Mouse (Mus musculus): ENCODE data around the gene Gm36176.
A peak's percentile ranks its signal among the peaks of the same experiment; 100 is the strongest.
"Not testable (repeated sequence)": the region's sequence is repeated elsewhere in the genome, so short reads cannot be mapped to it uniquely, and the experiment has no call there.

Gene Gm36176

GRCm38 (mm10) chr10:77846503-77846902 is at the start of gene Gm36176:
TSS of gene Gm36176 (plus strand) at chr10:77846803.
- no peak for DNase-seq (ENCODE audit: low spot score in 2 of 2)

- no peak for DNase-seq (ENCODE audit: low spot score in 2 of 2)
Measured at GRCm38 (mm10) chr10:77797677-77798076, 48.9 kb upstream of the Gm36176 start.

DNA sequence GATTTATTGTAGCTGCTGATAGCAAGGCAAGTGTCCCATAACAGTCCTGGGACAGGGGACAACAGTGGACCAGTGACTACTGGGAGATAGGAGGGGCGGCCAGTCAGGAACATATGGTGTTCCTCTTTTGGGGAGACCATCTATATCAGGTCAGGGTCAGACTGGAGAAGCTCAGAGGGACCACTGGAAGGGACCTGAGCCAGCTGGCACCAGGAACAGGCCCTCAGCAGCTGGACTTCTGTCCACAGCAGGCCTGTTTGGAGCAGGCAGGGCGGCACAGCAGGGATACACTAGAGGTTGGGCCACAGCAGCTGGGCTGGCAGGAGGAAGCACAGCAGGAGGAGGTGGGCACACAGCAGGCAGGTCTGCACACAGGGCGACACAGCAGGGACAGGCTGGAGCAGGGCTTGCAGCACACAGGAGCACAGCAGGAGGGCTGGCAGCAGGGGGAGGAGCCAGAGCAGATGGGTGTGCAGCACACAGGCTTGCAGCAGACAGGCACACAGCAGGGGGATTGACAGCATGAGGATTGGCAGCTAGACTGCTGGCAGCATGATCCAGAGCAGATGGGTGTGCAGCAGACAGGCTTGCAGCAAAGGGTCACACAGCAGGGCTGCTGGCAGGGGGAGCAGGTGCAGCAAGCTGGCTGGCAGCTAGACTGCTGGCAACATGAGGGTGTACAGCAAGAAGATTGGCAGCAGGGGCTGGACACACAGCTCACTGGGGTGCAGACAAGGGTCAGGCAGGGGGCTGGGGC is 48.3 kb upstream of the Gm36176 start:
- not testable (repeated sequence) for DNase-seq (ENCODE audit: low spot score in 2 of 2)

GRCm38 (mm10) chr10:77798921-77799508 is 47.6 kb upstream of the Gm36176 start, which contains the start of gene Gm19668:
TSS of gene Gm19668 (minus strand) at chr10:77799133.
- DNase-seq (ENCODE audit: low spot score in 2 of 2), result no peak

DNA sequence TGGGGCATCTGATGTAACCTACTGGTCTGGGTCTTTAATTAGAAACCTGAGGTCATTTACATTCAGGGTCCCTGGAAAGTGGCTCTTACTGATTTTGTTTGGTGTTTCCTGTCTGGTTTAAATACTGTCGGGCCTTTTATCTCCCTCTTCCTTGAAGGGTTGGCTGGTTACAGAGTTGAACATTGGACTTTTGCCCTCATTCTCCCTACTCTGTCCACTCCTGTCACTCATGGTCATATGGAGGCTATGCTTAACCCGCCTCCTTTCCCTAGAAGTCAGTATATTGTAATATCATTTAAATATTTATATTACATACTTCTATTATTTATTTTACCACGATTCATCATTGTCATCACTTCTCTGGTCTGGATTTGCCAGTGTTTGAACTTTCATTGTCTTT is 42.5 kb upstream of the Gm36176 start:
- no peak for DNase-seq (ENCODE audit: low spot score in 2 of 2)

GRCm38 (mm10) chr10:77811743-77812142 is 34.9 kb upstream of the Gm36176 start, which contains the start of gene Gm9507:
TSS of gene Gm9507 (minus strand) at chr10:77811843.
- no peak for DNase-seq (ENCODE audit: low spot score in 2 of 2)

DNA sequence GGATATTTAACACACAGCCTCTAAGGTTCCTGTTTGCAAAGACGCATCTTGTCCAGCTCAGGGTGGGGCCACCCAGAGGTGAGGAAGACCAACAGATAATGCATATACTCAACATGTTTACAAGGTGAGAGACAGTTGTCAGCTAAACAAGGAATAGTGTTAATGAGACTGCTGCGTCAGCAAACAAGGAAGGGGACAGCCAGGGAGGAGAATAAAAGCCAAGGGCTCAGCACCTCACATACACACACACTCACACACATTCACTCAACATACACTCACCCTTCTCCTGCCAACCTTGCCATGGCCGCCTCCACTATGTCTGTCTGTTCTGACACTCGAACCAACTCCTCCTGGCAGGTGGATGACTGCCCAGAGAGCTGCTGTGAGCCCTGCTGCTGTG is 32.2 kb upstream of the Gm36176 start, which contains the start of gene Gm2696:
TSS of gene Gm2696 (plus strand) at position 301 of the 400 bp plus-strand sequence.
- no peak for DNase-seq (ENCODE audit: low spot score in 2 of 2)

DNA sequence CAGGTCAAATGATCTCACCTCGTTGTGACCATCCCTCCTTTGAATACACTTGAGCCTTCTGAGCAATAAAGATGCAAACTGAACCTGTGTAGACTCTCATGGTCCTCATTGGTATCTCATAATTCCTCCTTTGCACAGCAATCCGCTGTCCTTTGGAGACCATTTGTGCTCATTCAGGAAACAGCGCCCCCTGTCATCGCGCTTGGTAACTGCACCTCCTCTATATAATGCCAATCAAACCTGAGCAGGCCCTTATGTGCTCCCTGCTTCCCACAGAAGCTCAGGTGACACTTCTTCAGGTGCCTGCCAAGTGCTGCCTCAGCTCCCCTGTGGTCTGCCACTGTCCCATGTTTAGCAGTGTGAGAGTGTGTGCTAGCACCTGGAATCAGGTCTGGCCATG is 31.1 kb upstream of the Gm36176 start:
- peak in 1 of 2 experiments; percentile 4 for DNase-seq (ENCODE audit: low spot score in 2 of 2)

GRCm38 (mm10) chr10:77818523-77818922 is 28.1 kb upstream of the Gm36176 start:
- DNase-seq (ENCODE audit: low spot score in 2 of 2), result no peak

- DNase-seq (ENCODE audit: low spot score in 2 of 2), result no peak
Measured at GRCm38 (mm10) chr10:77819203-77819602, 27.4 kb upstream of the Gm36176 start.

DNA sequence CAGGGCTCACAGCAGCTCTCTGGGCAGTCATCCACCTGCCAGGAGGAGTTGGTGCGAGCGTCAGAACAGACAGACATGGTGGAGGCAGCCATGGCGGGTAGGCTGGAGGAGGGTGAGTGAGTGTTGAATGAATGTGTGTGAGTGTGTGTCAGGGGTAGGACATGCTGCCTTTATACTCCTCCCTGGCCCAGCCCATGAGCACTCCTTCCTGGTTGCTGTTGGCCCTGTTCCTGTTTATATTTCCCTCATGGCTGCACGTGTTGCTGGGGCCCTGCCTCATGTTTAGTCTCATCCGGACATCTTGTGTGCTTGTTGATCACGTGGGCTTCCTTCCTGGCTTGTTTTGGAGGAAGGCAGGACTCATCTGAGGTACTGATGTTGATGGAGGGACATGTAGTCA is 19.7 kb upstream of the Gm36176 start, which contains the start of gene Krtap10-4:
TSS of gene Krtap10-4 (minus strand) at position 145 of the 400 bp plus-strand sequence.
- DNase-seq (ENCODE audit: low spot score in 2 of 2), result no peak

DNA sequence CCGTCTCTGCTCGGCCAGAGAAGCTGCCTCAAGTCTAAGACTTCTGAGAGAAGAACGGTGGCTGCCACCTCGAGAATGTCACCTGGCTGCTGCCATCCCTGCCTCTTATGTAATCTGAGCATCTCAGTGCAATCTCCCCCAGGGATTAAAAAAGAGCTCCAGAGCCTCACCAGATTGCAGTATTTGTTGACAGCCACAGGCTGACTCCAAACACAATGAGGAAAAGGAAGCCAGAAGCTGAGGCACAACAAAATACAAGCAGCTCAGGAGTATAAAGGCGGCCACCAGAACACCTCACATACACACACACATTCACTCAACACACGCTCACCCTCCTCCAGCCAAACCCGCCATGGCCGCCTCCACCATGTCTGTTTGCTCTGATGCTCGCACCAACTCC is 11.0 kb upstream of the Gm36176 start, which contains the start of gene Krtap10-10:
TSS of gene Krtap10-10 (plus strand) at position 301 of the 400 bp plus-strand sequence.
- no peak for DNase-seq (ENCODE audit: low spot score in 2 of 2)

DNA sequence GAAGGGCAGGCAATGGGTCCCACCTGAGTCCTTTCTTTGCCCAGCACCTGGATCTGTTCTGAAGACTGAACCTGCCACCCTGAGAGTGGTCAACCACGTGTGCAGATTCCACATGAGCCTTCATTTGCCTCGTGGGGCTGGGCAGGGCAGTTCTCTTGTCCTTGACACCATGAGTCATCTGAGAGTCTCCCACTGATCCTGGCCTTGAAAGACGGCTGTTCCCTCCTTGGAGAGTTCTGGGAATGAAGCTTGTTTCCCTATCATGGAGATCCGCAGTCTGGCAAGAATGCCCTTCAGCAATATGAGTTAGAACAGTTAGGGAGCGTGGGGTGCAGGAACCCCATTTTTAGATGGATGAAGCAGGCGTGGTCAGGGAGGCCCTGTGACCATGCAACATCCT is 7.6 kb upstream of the Gm36176 start:
- DNase-seq (ENCODE audit: low spot score in 2 of 2), result no peak

- DNase-seq (ENCODE audit: low spot score in 2 of 2), result no peak
Measured at GRCm38 (mm10) chr10:77846961-77847360, 358 bp downstream of the Gm36176 start.

DNA sequence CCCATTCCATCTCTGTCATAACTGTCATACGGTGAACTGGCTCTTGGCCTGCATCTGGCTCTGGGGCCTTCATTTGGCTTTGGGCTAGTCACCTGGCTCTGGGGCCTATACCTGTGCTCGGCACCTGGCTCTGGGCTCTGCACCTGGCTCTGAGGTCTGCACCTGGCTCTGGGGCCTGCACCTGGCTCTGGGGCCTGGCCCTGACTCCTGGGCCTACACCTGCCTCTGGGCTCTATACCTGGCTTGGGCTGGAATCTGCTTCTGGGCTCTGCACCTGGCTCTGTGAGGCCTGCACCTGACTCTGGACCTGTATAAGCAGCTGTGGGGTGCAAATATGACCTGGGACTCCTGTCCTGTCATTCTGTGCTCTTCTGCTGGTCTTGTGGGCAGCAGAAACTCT is 935 bp downstream of the Gm36176 start:
- DNase-seq (ENCODE audit: low spot score in 2 of 2), result no peak

DNA sequence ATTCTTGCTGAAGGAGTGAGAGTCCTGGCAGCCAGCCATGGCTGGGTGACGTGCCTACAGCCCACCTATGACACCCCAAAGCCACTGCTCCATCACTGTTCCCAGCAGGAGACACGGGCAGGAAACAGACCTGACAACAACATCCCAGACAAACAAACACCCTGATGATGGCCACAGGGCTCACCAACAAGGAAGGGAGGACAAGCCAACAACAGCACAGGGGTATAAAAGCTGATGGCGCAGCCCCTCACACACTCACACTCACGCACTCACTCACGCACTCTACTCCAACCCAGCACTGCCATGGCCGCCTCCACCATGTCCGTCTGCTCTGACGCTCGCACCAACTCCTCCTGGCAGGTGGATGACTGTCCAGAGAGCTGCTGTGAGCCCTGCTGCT is 6.0 kb downstream of the Gm36176 start, which contains the start of gene Gm10318:
TSS of gene Gm10318 (plus strand) at position 301 of the 400 bp plus-strand sequence.
- no peak for DNase-seq (ENCODE audit: low spot score in 2 of 2)

GRCm38 (mm10) chr10:77861675-77862074 is 15.1 kb downstream of the Gm36176 start, which contains the start of gene Gm3285:
TSS of gene Gm3285 (plus strand) at chr10:77861975.
- DNase-seq (ENCODE audit: low spot score in 2 of 2), result no peak

DNA sequence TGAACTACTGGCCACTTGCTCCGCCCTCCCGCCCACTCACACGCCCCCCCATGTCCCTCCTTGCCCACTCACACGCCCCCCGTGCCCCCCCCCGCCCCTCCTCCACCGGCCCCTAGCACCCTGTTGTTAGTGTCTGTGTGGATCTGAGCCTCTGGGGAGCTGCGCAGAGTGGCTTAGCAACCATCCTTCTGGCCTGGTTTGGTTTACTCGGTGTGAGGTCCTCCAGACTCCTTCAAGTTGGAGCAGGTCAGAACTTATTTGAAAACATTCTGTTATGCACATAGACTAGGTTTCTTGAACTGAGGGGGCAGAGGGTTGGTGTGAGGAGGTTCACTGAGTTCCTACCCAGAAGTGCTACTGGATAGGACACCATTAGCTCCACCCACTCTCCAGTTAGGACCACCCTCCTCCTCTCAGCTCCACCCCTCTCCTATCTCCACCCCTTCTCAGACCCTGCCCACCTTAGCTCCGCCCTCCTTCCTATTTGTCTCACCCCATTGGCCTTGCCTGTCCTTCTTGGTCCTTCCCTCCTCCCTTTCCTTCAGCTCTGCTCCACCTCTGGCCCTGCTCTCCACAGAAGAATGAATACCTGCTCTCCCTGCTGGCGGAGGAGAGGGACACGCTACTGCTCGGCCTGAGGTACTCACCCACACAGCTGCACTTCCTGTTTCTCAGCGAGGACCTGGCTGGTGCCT is 17.6 kb downstream of the Gm36176 start:
- DNase-seq (ENCODE audit: low spot score in 2 of 2), result peak; percentile 55 to 64

GRCm38 (mm10) chr10:77864762-77865143 is 18.1 kb downstream of the Gm36176 start:
- no peak for DNase-seq (ENCODE audit: low spot score in 2 of 2)

DNA sequence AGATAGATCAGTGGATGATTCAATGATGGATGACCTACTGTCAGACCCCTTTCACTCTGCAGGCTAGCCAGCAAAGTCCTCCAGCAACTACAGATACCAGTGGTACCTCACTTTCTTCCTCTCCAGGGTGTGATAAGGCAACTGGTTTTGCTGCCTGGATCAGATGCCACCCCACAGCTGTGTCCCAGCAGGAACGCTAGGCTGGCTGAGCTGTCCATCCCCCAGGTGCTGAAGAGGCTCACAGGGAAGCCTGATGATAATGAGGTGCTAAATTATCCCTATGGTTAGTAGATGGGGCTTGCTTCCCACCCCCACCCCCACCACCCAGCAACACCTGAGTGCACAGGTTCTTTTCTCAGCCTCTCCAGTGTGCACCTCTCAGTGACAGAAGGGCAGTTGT is 20.9 kb downstream of the Gm36176 start:
- no peak for DNase-seq (ENCODE audit: low spot score in 2 of 2)

GRCm38 (mm10) chr10:77869651-77870050 is 23.0 kb downstream of the Gm36176 start:
- DNase-seq (ENCODE audit: low spot score in 2 of 2), result no peak

DNA sequence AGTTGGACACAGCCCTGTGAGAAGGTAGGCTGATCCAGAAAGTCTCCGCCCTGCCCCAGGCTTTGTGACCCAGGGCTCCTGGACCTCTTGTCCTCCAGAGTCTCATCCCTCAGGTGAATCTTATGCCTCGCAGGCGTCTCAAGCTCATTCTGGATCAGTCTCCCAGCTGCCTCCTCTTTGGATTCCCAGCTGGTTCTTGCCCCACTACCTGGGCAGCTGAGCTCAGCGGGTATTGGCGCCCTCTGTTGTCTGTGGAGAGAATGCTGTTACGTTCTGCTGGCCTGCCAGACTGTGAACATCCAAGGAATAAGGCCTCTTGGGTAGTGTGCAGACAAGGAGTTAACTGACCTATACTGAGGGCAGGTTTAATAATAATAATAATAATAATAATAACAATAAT is 32.4 kb downstream of the Gm36176 start:
- no peak for DNase-seq (ENCODE audit: low spot score in 2 of 2)
